Mouse (Mus musculus) neutrophil, adult 83 days (primary cell): ENCODE data around the gene Nucks1. TPM values are rescaled to one million over a fixed set of nuclear protein-coding genes. Genes with fewer than 3 reads are reported as not detected.

Source experiments
- total RNA-seq, 2 experiments: library from RNA; stranded (reverse); gene quantifications; one replicate each; pipeline ENCODE4 v1.2.4; 2023

Gene Nucks1
- total RNA-seq: 10 to 100 TPM; 91.6 to 94.5 TPM

GRCm38 (mm10) chr1:131910001-131910648 is at the start of gene Nucks1:
Nucks1 (plus strand) TSS chr1:131910534.

DNA sequence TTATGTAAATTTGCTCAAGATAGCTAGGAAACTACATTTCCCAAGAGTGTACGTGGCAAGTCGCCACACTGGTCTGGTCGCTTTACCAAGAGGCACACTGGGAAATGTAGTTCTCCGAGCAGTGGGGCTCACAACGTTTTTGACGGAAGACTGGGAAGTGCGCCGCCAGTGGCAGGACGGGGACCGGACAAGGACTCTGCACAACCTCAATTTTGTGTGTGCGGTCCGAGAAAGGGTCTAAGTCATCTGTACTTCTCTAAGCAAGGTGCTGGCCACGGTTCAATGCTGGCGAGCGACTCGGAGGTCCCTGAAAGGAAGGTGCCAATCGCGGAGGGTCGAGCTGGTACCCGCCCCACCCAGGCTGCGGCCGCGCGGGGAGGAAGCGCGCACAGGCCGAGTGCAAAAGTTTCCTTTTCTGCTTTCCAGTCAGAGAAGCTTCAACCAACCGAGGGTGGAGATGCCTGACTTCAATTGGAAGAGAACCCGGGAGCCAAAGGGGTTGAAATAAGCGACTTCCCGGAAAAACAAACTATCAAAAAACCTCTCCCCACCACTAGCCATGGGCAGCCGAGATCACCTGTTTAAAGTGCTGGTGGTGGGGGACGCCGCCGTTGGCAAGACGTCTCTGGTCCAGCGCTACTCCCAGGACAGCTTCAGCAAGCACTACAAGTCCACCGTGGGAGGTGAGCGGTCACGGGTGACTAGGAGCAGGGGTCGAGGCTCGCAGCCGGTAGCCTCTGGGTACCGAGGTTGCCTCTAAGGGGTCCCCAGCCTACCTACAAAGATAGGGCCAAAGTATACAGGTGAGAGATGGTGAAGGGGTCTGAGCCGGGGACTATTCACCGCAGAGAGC is 43.0 kb upstream of the Nucks1 start, which contains the start of gene Rab29:
Gene Rab29 (plus strand): TSS at position 132 of the 853 bp plus-strand sequence.

GRCm38 (mm10) chr1:131962606-131963084 is 52.3 kb downstream of the Nucks1 start, which contains the start of gene Slc45a3:
Slc45a3 (plus strand) TSS chr1:131962967.

Other genes with a start within 250 kb of the Nucks1 start
- gene Rab7b, start 221.8 kb upstream of the Nucks1 start, total RNA-seq: 1 to 10 TPM; 3.9 to 5.1 TPM
- gene Slc26a9, start 166.5 kb upstream of the Nucks1 start, total RNA-seq: not detected
- gene Pm20d1, start 113.2 kb upstream of the Nucks1 start, total RNA-seq: not detected
- gene Slc41a1, start 83.0 kb upstream of the Nucks1 start, total RNA-seq: 1 to 10 TPM; 5.0 to 5.4 TPM
- gene Rab29, start 43.3 kb upstream of the Nucks1 start, total RNA-seq: 10 to 100 TPM; 22.7 to 23.4 TPM
- under 1 TPM; 0.13 to 0.37 TPM for gene Slc45a3, start 52.4 kb downstream of the Nucks1 start, total RNA-seq
- gene Elk4, start 97.1 kb downstream of the Nucks1 start, total RNA-seq: 10 to 100 TPM; 81.0 to 87.4 TPM
- gene Mfsd4a, start 157.5 kb downstream of the Nucks1 start, total RNA-seq: under 1 TPM in 1 of 2 experiments, not detected in 1; 0.68 TPM
- under 1 TPM; 0.39 to 0.49 TPM for gene Cdk18, start 229.2 kb downstream of the Nucks1 start, total RNA-seq